In genomic region chr17:26202737-26203136, GRCm38 (mm10) we compare ENCODE assay signal across 8 mouse cellular contexts. TPM values are rescaled to one million over a fixed set of nuclear protein-coding genes. Genes with fewer than 3 reads are reported as not detected.
DNase-seq lines count a peak whose midpoint lies in the region; ATAC-seq and TF ChIP-seq lines count a peak whose summit lies in the region.

Gene Rgs11, plus strand, starts transcription at chr17:26202951.

- no peak for TF ChIP-seq CTCF in ES-Bruce4 (IDR thresholded peaks at IDR 0.05; ENCODE audit: low read depth, low read length)
- no peak for TF ChIP-seq CTCF in hindbrain, postnatal 0 days (IDR thresholded peaks at IDR 0.05; ENCODE audit: low read depth)

- peaks cover 4% of the 10 kb centered on the region for H3K4me1 ChIP-seq in ES-Bruce4 (ENCODE audit: control insufficient read depth, insufficient read depth, low read length)
- H3K4me1 ChIP-seq in embryonic facial prominence, embryonic 14.5 days (ENCODE audit: control insufficient read depth, insufficient read depth, low read length), result peaks cover 7% of the 10 kb centered on the region; the same call in 1 of the 2 replicates
- peaks cover 3% of the 10 kb centered on the region; the same call in 1 of the 2 replicates for H3K4me1 ChIP-seq in hindbrain, postnatal 0 days (ENCODE audit: insufficient read depth, low read length)
- peaks cover 33% of the 10 kb centered on the region for H3K4me1 ChIP-seq in limb, embryonic 13.5 days
- H3K4me1 ChIP-seq in midbrain, embryonic 15.5 days, result peaks cover 28% of the 10 kb centered on the region

- H3K9me3 ChIP-seq in ES-Bruce4 (replicated peaks; ENCODE audit: control insufficient read depth, insufficient read depth, low read length, poor library complexity, severe bottlenecking), result no peaks in the 10 kb centered on the region
- no peaks in the 10 kb centered on the region for H3K9me3 ChIP-seq in embryonic facial prominence, embryonic 14.5 days (ENCODE audit: control insufficient read depth, low read length)
- H3K9me3 ChIP-seq in hindbrain, postnatal 0 days (ENCODE audit: low read length), result no peaks in the 10 kb centered on the region
- H3K9me3 ChIP-seq in limb, embryonic 13.5 days, result no peaks in the 10 kb centered on the region
- H3K9me3 ChIP-seq in midbrain, embryonic 15.5 days, result no peaks in the 10 kb centered on the region

- no peaks in the 10 kb centered on the region; the same call in 1 of the 2 replicates for H3K27me3 ChIP-seq in ES-Bruce4 (ENCODE audit: control insufficient read depth, insufficient read depth, low read length, poor library complexity, severe bottlenecking)
- peaks cover 52% of the 10 kb centered on the region for H3K27me3 ChIP-seq in embryonic facial prominence, embryonic 14.5 days (replicated peaks; ENCODE audit: control insufficient read depth, insufficient read depth, low read length)
- peaks cover 3% of the 10 kb centered on the region; the same call in 1 of the 2 replicates for H3K27me3 ChIP-seq in hindbrain, postnatal 0 days (ENCODE audit: insufficient read depth, low read length)
- H3K27me3 ChIP-seq in limb, embryonic 13.5 days, result peaks cover 77% of the 10 kb centered on the region
- H3K27me3 ChIP-seq in midbrain, embryonic 15.5 days (replicated peaks), result peaks cover 52% of the 10 kb centered on the region

- no peak for TF ChIP-seq EP300 in ES-Bruce4 (IDR thresholded peaks at IDR 0.05; ENCODE audit: insufficient read depth, low read depth, low read length)

- peak within 1 kb of the TSS; percentile 50 for H3K9ac ChIP-seq in ES-Bruce4 (ENCODE audit: low read depth, poor library complexity, severe bottlenecking)
- peak within 1 kb of the TSS; percentile 54 for H3K9ac ChIP-seq in embryonic facial prominence, embryonic 14.5 days (ENCODE audit: low read depth, low read length)
- H3K9ac ChIP-seq in hindbrain, postnatal 0 days (replicated peaks; ENCODE audit: low read length), result peak within 1 kb of the TSS; percentile 46; the same call in 1 of the 2 replicates
- peak within 1 kb of the TSS; percentile 59 for H3K9ac ChIP-seq in limb, embryonic 13.5 days
- H3K9ac ChIP-seq in midbrain, embryonic 15.5 days, result peak within 1 kb of the TSS; percentile 38

- peak within 1 kb of the TSS; percentile 94 for H3K4me3 ChIP-seq in ES-Bruce4 (ENCODE audit: low read depth, low read length)
- peak within 1 kb of the TSS; percentile 52 for H3K4me3 ChIP-seq in embryonic facial prominence, embryonic 14.5 days (ENCODE audit: low read depth, low read length)
- peak within 1 kb of the TSS; percentile 66 for H3K4me3 ChIP-seq in hindbrain, postnatal 0 days (ENCODE audit: low read length)
- peak within 1 kb of the TSS; percentile 60 for H3K4me3 ChIP-seq in limb, embryonic 13.5 days
- H3K4me3 ChIP-seq in midbrain, embryonic 15.5 days, result peak within 1 kb of the TSS; percentile 51

- no peak for ATAC-seq in frontal cortex, adult (ENCODE audit: low TSS enrichment)
- no peak; the same call in 1 of the 2 replicates for ATAC-seq in embryonic facial prominence, embryonic 14.5 days (ENCODE audit: low read depth)
- ATAC-seq in hindbrain, postnatal 0 days, result peak; percentile 10; the same call in 1 of the 2 replicates
- ATAC-seq in limb, embryonic 13.5 days (ENCODE audit: low FRiP score, low read depth), result no peak
- ATAC-seq in midbrain, embryonic 15.5 days (replicated peaks), result peak; percentile 10; the same call in 1 of the 2 replicates

- H3K36me3 ChIP-seq in ES-Bruce4 (ENCODE audit: control insufficient read depth, insufficient read depth, low read length, poor library complexity, severe bottlenecking), result no peaks in the 10 kb centered on the region
- peaks cover 6% of the 10 kb centered on the region; the same call in 1 of the 2 replicates for H3K36me3 ChIP-seq in embryonic facial prominence, embryonic 14.5 days (ENCODE audit: control insufficient read depth, insufficient read depth, low read length)
- 0 out of 2 replicates have a peak, but pooled peaks cover 7% of the 10 kb centered on the region for H3K36me3 ChIP-seq in hindbrain, postnatal 0 days (ENCODE audit: insufficient read depth, low read length)
- peaks cover 10% of the 10 kb centered on the region for H3K36me3 ChIP-seq in limb, embryonic 13.5 days
- H3K36me3 ChIP-seq in midbrain, embryonic 15.5 days (replicated peaks), result no peaks in the 10 kb centered on the region

- no peak within 1 kb of the TSS for H3K27ac ChIP-seq in ES-Bruce4 (ENCODE audit: insufficient read depth, low read length)
- H3K27ac ChIP-seq in embryonic facial prominence, embryonic 14.5 days (replicated peaks; ENCODE audit: low read depth, low read length), result no peak within 1 kb of the TSS
- H3K27ac ChIP-seq in hindbrain, postnatal 0 days, result no peak within 1 kb of the TSS
- no peak within 1 kb of the TSS for H3K27ac ChIP-seq in limb, embryonic 13.5 days
- H3K27ac ChIP-seq in midbrain, embryonic 15.5 days, result no peak within 1 kb of the TSS

- 2% methylated on average over 17 of the region's 22 CpGs for WGBS in embryonic facial prominence, embryonic 14.5 days
- WGBS in hindbrain, postnatal 0 days, result 2% methylated on average over 22 of the region's 22 CpGs
- WGBS in limb, embryonic 13.5 days, result 2% methylated on average over 22 of the region's 22 CpGs
- 3% methylated on average over 22 of the region's 22 CpGs for WGBS in midbrain, embryonic 15.5 days

- peak; percentile 33 for TF ChIP-seq POLR2A in ES-Bruce4 (IDR thresholded peaks at IDR 0.05; ENCODE audit: insufficient read depth, low read length)

- peak within 1 kb of the TSS; percentile 96 for H3K4me2 ChIP-seq in embryonic facial prominence, embryonic 14.5 days (ENCODE audit: low read depth, low read length)
- peak within 1 kb of the TSS; percentile 96 for H3K4me2 ChIP-seq in hindbrain, postnatal 0 days (ENCODE audit: low read depth, low read length)
- H3K4me2 ChIP-seq in limb, embryonic 13.5 days (replicated peaks), result peak within 1 kb of the TSS; percentile 97
- H3K4me2 ChIP-seq in midbrain, embryonic 15.5 days, result peak within 1 kb of the TSS; percentile 98

- peak; percentile 30 to 45 for DNase-seq in frontal cortex, postnatal 36 days (ENCODE audit: low spot score in 2 of 2)
- no peak for DNase-seq in embryonic facial prominence, embryonic 14.5 days (ENCODE audit: low spot score)
- DNase-seq in hindbrain, postnatal 0 days (ENCODE audit: low spot score), result no peak
- peak; percentile 60 for DNase-seq in thymus, postnatal 14 days

RNA-seq across cellular contexts. Expression of gene Rgs11, which starts in this region (rescaled TPM):
- 2.4 and 4.2 TPM in 2 replicates for polyA plus RNA-seq in ES-Bruce4 (2011; ENCODE audit: insufficient read depth, insufficient read length, low read depth, missing spikeins)
- 8.5 and 13.2 TPM in 2 replicates for polyA plus RNA-seq in embryonic facial prominence, embryonic 14.5 days (2014; fragmentation: Nextera tagmentation; extraction: Ambion mirVana)
- 35.8 and 38.5 TPM in 2 replicates for total RNA-seq in hindbrain, postnatal 0 days (2014; rRNA removed)
- 20.5 and 28.5 TPM in 2 replicates for polyA plus RNA-seq in hindbrain, postnatal 0 days (2015; fragmentation: Nextera tagmentation; extraction: Ambion mirVana)
- 7.0 and 7.8 TPM in 2 replicates for polyA plus RNA-seq in limb, embryonic 13.5 days (2015; fragmentation: Nextera tagmentation; extraction: Ambion mirVana)
- 7.6 and 8.3 TPM in 2 replicates for polyA plus RNA-seq in midbrain, embryonic 15.5 days (2015; fragmentation: Nextera tagmentation; extraction: Ambion mirVana)

Comparison
In these comparisons a context has a peak if more than half of its experiments do, and no peak if none do; other contexts are left out.
1. DNase-seq: peak in frontal cortex, postnatal 36 days (2 of 2) and thymus, postnatal 14 days (single experiment); none in embryonic facial prominence, embryonic 14.5 days (single experiment) and hindbrain, postnatal 0 days (single experiment).
2. ATAC-seq: peak in hindbrain, postnatal 0 days (single experiment) and midbrain, embryonic 15.5 days (single experiment); none in frontal cortex, adult (single experiment), embryonic facial prominence, embryonic 14.5 days (single experiment) and limb, embryonic 13.5 days (single experiment).
3. Peak in every context shown above with its lines, with median percentiles within 50 percentile points of each other: H3K4me3 ChIP-seq, H3K9ac ChIP-seq and H3K4me2 ChIP-seq.